Mouse (Mus musculus): ENCODE data around the gene Stac2. TPM values are rescaled to one million over a fixed set of nuclear protein-coding genes. Genes with fewer than 3 reads are reported as not detected.
A peak's percentile ranks its signal among the peaks of the same experiment; 100 is the strongest.

Gene Stac2
- polyA plus RNA-seq, 1 experiment, result 37.7 TPM

DNA sequence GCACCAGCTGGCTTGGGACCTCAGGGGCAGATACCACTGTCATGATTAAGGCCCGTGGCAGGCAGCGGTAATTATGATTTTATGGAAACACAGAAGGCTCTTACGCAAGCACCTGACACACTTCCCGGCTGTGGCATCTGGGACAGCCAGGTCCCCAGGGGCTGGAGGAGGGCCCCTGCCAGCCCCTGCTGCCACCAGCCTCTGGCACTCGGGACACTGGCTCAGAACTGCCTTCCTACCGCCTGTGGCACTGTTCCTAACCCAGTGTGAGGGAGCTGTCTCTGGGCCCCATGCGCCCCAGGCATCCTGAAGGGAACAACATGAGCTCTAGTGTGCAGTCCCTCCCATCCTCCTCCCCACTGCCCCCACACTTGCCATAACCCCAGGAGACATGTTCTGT is 6.4 kb upstream of the Stac2 start:
- no peak overlapping the region for H3K4me3 ChIP-seq (replicated peaks; ENCODE audit: insufficient read depth, low read depth, low read length)
- H3K27me3 ChIP-seq (ENCODE audit: control insufficient read depth, insufficient read depth, low read length), result no peaks in the 10 kb centered on the region
- no peak overlapping the region for H3K27ac ChIP-seq (ENCODE audit: insufficient read depth, low read length)
- DNase-seq, result peak in 1 of 2 experiments; percentile 45
- TF ChIP-seq POLR2A (IDR thresholded peaks at IDR 0.05; ENCODE audit: borderline replicate concordance, insufficient read depth, low read length), result no peak
- TF ChIP-seq CTCF (IDR thresholded peaks at IDR 0.05; ENCODE audit: borderline replicate concordance, insufficient read depth, low read depth, low read length), result no peak
- no peaks in the 10 kb centered on the region for H3K4me1 ChIP-seq (ENCODE audit: control insufficient read depth, insufficient read depth, low read length)
- WGBS, result 37% methylated on average over 7 of the region's 7 CpGs

DNA sequence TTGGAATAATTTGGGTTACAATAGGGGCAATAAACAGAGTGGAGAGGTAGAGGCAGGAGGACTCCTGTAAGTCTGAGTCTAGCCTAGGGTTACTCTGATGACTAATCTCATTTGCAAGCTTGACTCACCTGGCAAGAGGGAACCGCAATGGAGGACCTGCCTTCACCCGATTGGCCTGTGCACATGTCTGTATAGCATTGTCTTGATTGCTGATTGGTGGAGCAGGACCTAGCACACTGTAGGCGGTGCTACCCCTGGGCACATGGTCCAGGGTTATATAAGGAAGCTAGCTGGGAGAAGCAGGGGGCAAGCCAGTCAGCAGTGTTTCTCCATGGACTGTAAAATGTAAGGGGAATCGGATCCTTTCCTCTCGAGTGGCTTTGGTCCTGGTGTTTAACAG is 4.7 kb upstream of the Stac2 start:
- Histone ChIP-seq H3K27ac (ENCODE audit: insufficient read depth, low read length) (no peak overlapping the region), H3K4me3 (replicated peaks; ENCODE audit: insufficient read depth, low read depth, low read length) (no peak overlapping the region), H3K27me3 (ENCODE audit: control insufficient read depth, insufficient read depth, low read length) (no peaks in the 10 kb centered on the region), H3K4me1 (ENCODE audit: control insufficient read depth, insufficient read depth, low read length) (no peaks in the 10 kb centered on the region)
- 63% methylated on average over 5 of the region's 5 CpGs for WGBS
- TF ChIP-seq CTCF (IDR thresholded peaks at IDR 0.05; ENCODE audit: borderline replicate concordance, insufficient read depth, low read depth, low read length), result no peak
- TF ChIP-seq POLR2A (IDR thresholded peaks at IDR 0.05; ENCODE audit: borderline replicate concordance, insufficient read depth, low read length), result no peak
- DNase-seq, result peak in 1 of 2 experiments; percentile 58

DNA sequence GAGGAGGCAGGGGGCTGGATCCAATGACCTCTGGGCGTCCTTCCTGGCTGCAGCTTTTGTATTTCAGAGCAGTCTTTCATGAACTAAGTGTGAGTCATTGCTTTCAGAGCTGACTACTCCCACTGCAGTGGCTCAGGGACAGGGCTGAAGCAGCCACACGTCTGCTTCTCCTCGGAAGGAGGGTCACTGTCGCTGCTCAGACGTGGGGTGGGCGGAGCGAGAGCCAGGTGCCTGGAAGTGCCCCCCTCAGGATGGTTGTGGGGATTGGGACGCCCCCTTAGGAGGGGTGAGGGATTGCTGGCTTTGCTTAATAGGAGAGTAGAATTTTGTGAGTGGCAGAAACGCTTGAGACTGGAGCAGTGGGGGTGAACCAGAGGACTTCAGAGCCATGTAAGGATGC is 4.2 kb upstream of the Stac2 start:
- 42% methylated on average over 9 of the region's 9 CpGs for WGBS
- H3K27me3 ChIP-seq (ENCODE audit: control insufficient read depth, insufficient read depth, low read length), result no peaks in the 10 kb centered on the region
- H3K4me1 ChIP-seq (ENCODE audit: control insufficient read depth, insufficient read depth, low read length), result no peaks in the 10 kb centered on the region
- no peak overlapping the region for H3K4me3 ChIP-seq (replicated peaks; ENCODE audit: insufficient read depth, low read depth, low read length)
- DNase-seq, result no peak
- TF ChIP-seq POLR2A (IDR thresholded peaks at IDR 0.05; ENCODE audit: borderline replicate concordance, insufficient read depth, low read length) (no peak), CTCF (IDR thresholded peaks at IDR 0.05; ENCODE audit: borderline replicate concordance, insufficient read depth, low read depth, low read length) (no peak)
- no peak overlapping the region for H3K27ac ChIP-seq (ENCODE audit: insufficient read depth, low read length)

DNA sequence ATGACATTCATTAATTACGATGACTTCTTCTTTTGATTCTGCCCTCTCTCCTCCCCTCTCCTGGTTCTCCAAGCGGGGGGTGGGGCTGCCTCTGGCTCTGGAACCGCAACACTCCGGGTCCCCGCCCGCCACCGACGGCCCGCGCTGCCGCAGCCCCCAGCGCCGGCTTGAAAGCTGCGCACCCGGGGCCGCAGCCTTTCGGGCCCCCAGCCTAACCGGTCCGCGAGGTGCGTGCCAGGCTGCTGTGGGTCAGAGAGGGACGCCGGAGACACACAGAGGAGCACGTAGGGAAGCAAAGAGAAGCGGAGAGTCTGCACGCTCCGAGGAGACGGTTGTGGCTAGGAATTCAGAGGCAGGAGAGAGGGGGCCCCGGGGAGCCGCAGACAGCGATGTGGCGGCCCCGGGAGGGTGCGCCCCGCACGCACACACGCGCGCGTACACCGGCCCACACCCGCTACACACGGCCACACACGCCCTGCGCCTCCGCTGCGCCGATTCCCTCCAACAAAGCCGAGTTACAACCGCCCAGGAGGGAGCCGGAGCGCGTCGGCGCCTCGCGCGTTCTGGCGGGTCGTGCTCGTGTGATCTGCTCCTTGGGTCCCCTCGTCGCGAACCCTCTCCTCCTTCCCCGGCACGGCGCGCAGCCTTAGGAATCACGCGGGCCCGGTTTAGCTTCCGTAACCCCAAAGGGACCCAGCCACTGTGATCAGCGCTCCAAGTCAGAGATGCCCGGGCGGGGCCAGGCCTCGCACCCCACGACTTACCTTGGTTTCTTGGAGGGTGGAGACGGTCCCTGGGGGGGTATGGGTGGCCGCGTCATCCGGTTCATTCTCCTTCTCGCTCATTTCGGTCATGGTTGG is 903 bp downstream of the Stac2 start:
- DNase-seq, result peak in 1 of 2 experiments; percentile 45
- no peak for TF ChIP-seq CTCF (IDR thresholded peaks at IDR 0.05; ENCODE audit: borderline replicate concordance, insufficient read depth, low read depth, low read length)
- no peak for TF ChIP-seq POLR2A (IDR thresholded peaks at IDR 0.05; ENCODE audit: borderline replicate concordance, insufficient read depth, low read length)
- no peaks in the 10 kb centered on the region; the same call in 1 of the 2 replicates for H3K27me3 ChIP-seq (ENCODE audit: control insufficient read depth, insufficient read depth, low read length)
- under 1% methylated on average over 80 of the region's 83 CpGs for WGBS
- peak overlapping the region; percentile 51 for H3K4me3 ChIP-seq (replicated peaks; ENCODE audit: insufficient read depth, low read depth, low read length)
- H3K4me1 ChIP-seq (ENCODE audit: control insufficient read depth, insufficient read depth, low read length), result peaks cover 13% of the 10 kb centered on the region
- H3K27ac ChIP-seq (ENCODE audit: insufficient read depth, low read length), result no peak overlapping the region

DNA sequence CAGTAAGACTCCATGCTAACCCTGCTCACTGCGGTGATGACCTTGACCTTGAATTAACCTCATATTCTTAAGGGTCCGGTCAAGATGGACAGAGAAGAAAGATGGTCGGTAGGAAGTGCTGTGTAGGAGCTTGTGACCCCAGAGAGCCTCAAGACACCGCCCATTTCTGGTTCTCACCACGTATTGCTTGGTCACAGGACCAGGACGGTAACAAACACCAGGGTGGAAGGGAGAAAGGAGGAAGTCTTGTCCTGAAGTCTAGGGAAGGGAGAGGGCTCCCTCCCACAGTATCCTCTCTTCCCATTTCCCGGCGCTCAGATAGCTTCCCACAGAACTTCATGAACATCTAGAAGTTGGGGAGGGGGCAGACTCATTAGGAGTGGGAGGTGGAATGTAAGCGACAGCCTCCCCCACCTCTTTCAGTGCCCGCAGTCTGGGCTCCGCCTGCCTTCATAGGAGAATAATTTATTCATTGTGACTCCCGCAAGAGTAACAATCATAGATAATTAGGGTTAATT is 1.6 kb downstream of the Stac2 start:
- peaks cover 16% of the 10 kb centered on the region for H3K4me1 ChIP-seq (ENCODE audit: control insufficient read depth, insufficient read depth, low read length)
- no peaks in the 10 kb centered on the region; the same call in 1 of the 2 replicates for H3K27me3 ChIP-seq (ENCODE audit: control insufficient read depth, insufficient read depth, low read length)
- peak overlapping the region; percentile 51 for H3K4me3 ChIP-seq (replicated peaks; ENCODE audit: insufficient read depth, low read depth, low read length)
- no peak overlapping the region for H3K27ac ChIP-seq (ENCODE audit: insufficient read depth, low read length)
- WGBS, result 38% methylated on average over 12 of the region's 12 CpGs
- TF ChIP-seq CTCF (IDR thresholded peaks at IDR 0.05; ENCODE audit: borderline replicate concordance, insufficient read depth, low read depth, low read length) (no peak), POLR2A (IDR thresholded peaks at IDR 0.05; ENCODE audit: borderline replicate concordance, insufficient read depth, low read length) (no peak)
- DNase-seq, result no peak

DNA sequence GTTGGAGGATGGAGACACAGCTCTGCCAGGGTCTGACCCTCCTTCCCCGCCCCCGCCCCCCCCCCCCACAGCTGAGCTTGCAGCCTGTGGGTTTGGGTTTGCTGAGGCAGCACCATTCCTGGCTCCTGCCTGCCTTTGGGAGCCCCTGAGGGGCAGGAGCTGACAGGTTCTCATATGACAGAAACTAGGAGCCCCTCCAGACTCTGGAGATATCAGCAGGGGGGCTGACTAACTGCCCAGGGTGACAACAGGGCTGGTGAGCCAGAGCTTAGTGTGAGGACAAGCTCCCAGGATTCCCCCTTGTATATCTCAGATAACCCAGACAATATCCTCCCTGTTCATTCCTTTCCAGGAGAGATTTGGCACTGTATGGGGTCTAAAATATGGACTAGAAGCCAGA is 2.3 kb downstream of the Stac2 start:
- Histone ChIP-seq H3K4me1 (ENCODE audit: control insufficient read depth, insufficient read depth, low read length) (peaks cover 20% of the 10 kb centered on the region), H3K27me3 (ENCODE audit: control insufficient read depth, insufficient read depth, low read length) (no peaks in the 10 kb centered on the region; the same call in 1 of the 2 replicates), H3K4me3 (replicated peaks; ENCODE audit: insufficient read depth, low read depth, low read length) (no peak overlapping the region), H3K27ac (ENCODE audit: insufficient read depth, low read length) (no peak overlapping the region)
- 7% methylated on average over 2 of the region's 2 CpGs for WGBS
- no peak for DNase-seq
- TF ChIP-seq CTCF (IDR thresholded peaks at IDR 0.05; ENCODE audit: borderline replicate concordance, insufficient read depth, low read depth, low read length) (no peak), POLR2A (IDR thresholded peaks at IDR 0.05; ENCODE audit: borderline replicate concordance, insufficient read depth, low read length) (no peak)

DNA sequence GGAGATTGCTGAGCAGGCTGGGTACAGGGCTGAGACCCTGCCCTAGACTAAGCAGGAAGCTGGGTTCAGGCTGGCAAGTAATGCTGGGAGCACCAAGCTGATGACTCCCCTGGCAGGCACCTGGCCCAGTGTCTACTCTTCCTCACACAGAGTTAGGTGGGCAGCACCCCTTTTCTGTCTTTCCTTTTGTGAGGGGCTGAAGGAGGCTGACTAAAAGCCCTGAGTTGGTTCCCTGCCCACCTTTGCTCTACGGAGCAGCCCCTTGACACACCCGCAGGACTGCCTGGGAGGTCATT is 2.8 kb downstream of the Stac2 start:
- Histone ChIP-seq H3K27ac (ENCODE audit: insufficient read depth, low read length) (no peak overlapping the region), H3K27me3 (ENCODE audit: control insufficient read depth, insufficient read depth, low read length) (no peaks in the 10 kb centered on the region; the same call in 1 of the 2 replicates), H3K4me1 (ENCODE audit: control insufficient read depth, insufficient read depth, low read length) (peaks cover 20% of the 10 kb centered on the region), H3K4me3 (replicated peaks; ENCODE audit: insufficient read depth, low read depth, low read length) (no peak overlapping the region)
- no peak for DNase-seq
- no peak for TF ChIP-seq POLR2A (IDR thresholded peaks at IDR 0.05; ENCODE audit: borderline replicate concordance, insufficient read depth, low read length)
- WGBS, result 49% methylated on average over 2 of the region's 2 CpGs

All from cerebellum, adult 2 months (tissue).